Mouse (Mus musculus): ENCODE data around the gene Ppp1r12b.

Gene Ppp1r12b

DNA sequence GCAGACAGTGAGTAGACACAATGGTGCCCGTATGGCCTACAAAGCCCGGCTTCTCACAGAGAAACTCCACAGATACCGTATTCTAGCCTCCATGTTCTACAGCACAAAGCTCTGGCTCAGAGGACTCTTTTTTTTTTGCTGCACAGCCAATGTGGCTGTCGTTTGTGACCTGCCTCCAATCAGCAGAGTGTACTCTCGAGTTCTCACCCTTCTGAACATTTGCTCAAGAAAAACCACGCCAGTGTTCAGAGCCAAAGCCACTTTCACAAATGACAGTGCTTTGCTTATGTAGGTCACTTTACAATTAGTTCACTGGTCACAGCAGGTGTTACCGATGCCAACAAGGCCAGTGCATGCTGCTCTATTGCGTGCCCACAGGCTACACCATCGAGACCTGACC is 107.9 kb downstream of the Ppp1r12b start:
- peak; percentile 89 to 90 for DNase-seq

DNA sequence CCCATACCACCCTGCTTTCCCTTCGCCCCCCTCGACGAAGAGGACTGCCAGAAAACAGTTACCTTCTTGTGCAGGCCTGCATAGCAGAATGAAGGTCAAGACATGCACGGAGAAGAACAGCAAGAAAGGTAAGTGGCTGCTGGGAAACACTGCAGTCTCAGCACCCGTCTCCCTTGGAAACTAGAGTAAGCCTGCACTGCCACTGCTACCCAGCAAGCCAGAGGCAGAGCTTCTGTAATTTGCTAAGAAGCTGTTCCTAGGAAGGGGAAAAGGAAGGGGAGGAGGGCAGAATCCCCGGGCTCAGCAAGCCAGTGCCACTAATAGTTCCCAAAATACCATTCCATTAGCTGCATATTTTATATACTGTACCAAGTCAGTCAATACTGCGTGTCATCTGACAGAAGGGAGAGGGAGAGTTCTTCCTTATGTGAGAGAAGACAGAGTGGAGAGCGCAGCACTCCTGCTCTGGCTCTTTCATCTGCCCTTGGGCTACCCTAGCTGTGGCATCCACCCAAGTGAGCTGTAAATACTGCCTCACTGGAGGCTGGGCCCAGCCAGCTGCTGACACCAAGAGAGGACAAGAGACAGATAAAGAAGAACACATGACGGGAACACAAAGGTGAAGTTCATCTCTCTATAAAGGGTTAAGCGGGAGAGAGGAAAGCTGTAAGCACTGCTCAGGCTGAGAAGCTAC is 109.3 kb downstream of the Ppp1r12b start:
- DNase-seq = peak; percentile 56 to 61

DNA sequence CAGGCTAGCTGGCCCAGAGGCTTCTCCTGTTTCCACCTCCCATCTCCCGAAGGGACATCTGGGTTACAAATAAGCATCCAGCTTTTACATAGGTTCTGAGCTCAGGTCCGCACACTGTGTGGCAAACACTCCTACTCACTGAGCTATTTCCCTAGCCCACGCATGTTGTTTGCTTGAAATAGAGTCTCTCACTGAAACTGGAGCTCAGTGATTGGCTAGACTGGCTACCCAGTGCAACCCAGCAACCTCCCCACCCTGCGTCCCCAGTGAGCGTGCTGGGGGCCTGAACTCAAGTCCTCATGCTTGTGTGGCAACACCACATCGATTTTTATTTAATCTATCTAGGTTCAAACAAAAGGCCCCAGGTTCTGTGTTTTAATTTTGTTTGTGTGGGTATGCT is 112.4 kb downstream of the Ppp1r12b start:
- DNase-seq = peak in 1 of 2 experiments; percentile 39

DNA sequence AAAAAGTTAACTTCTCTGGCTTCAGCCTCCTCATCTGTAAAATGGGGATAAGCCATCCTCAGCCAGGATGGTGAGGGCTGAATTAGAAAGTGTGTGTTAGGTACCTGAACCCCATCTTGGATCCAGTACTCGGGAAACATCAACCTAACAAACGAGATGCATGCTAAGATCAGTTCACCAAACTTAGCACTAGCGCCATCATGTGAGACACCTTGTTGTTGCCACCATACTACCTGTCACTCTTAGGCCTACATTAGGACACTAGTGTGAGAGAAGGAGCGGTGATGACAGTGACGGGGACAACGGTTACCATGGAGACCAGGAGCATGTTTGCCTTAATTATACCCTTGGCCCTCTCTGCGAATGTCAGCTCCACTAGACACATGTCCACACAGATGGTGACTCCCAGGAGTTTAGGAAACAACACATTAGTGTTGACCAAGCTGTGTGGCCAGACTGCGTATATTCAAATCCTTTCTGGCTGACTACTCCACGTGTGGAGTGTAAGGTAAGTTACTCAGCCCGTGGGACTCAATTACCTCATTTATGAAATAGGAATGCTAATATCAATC is 118.7 kb downstream of the Ppp1r12b start:
- DNase-seq = peak in 1 of 2 experiments; percentile 46

DNA sequence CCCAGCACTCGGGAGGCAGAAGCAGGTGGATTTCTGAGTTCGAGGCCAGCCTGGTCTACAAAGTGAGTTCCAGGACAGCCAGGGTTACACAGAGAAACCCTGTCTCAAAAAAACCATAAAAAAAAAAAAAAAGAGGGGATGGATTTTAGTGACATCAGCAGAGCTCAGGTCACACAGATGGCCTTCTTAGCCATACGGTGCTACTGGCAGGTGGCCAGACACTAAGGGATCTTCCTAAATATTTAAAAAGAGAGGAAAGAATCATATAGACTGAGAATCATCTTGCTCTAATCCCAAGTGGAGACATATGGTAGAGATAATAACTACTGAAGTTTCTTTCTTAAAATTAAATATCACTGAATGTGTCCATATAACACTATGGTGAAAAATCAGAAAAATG is 124.9 kb downstream of the Ppp1r12b start:
- peak; percentile 57 to 61 for DNase-seq

DNA sequence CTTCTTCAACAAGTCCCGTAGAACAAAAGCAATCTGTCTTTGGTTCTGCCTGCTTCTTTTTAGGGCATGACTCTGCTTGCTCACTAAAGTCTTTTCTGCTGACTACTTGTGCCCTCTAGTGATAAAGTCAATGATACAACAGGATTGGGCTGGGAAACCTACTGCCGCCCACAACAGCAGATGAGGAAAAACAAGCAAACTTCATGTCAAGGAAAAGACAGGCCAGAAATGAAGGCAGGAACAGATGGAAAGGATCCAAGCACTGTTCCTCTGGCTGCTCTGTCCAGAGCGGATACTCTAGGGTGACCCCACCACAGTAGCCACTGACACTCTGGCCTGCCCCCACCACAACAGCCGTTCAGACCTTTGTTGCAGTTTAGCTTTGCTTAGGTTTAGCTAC is 126.1 kb downstream of the Ppp1r12b start:
- peak; percentile 56 to 68 for DNase-seq

DNA sequence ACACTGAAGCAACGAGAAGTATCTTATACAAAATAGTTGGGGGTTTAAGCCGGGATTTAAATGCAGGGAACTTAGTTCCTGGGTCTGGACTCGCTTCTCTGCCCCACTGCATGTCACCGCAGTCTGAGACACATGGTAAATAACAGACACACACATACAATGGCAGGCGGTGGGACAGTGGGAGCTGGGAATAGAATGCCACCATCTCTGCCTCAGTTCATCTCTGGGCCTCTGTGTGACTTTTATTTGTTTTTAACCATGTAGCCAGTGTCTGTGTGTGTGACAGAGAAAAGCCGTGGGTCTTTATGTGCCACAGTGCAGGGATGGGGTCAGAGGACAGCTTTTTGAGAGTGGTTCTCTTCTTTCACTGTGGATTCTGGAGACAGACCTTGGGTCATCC is 130.8 kb downstream of the Ppp1r12b start:
- DNase-seq = no peak

DNA sequence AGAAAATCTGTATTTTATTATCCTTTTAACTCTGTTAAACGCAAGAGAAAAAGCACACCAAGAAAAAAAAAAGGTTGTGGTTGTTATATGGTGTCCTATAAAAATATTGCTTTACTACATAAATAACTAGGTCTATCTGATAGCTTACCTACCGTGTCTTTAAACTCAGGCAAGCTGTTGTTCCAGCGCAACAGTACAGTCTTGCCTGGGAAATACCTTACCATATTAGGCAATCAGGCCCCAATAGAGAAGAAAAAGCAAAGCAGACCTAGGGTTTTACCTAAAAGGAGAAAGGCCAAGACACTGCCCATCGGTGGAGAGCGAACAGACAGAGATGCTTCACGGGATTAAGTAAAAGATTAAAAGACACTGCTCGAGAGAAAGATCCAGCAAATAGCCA is 131.9 kb downstream of the Ppp1r12b start:
- no peak for DNase-seq

DNA sequence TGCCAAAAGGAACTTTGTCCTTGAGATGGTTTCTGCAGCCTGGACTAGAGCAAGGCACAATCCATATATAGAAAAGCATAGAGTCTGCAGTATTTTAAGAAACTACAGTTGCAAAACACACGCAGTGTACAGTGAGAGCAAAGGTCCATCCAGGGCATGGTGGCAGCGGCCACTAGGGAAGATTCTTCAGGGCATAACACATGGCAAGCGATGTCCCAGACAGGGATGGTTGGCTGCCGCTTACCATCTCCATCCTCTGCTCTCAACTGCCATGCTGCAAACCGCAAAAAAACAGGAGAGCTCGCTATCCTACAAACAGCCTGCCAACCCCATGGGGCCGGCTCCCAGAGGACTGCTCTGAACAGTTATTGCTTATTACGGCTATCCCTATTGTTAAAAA is 132.4 kb downstream of the Ppp1r12b start:
- peak; percentile 30 to 47 for DNase-seq

DNA sequence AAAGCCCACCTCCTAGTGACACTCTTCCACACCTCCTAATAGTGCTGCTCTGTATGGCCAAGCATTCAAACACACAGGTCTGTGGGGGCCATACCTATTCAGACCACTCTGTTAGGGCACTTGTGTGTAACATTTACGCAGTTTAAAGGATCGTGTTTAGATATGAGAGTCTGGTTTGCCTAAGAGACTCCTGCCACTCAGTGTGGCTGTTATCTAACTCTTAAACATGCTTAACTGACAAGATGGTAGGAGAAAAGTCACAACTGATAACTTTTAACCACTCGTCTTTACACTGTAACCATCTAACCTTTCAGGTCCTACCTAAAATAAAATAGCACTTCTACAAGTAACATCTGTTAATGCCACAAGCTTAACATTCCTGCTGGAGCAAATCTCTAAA is 134.9 kb downstream of the Ppp1r12b start:
- no peak for DNase-seq

DNA sequence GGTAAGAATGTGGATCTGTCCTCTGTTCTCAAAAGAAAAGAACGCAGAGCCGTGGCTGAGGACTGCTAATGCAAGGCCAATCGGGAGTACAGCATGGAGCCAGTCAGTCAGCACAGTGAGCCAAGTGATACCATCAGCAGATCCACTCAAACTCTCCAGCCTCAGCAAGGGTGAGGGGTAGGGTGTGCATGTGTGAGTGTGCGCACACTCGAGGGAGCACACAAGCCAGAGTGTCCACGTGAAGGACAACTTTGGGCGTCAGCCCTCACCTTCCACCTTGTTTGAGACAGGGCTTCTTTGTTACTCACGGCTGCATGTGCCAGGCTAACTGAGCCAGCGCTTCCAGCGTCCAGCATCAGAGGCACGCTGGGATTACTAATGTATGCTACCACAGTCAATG is 136.5 kb downstream of the Ppp1r12b start:
- DNase-seq = no peak

DNA sequence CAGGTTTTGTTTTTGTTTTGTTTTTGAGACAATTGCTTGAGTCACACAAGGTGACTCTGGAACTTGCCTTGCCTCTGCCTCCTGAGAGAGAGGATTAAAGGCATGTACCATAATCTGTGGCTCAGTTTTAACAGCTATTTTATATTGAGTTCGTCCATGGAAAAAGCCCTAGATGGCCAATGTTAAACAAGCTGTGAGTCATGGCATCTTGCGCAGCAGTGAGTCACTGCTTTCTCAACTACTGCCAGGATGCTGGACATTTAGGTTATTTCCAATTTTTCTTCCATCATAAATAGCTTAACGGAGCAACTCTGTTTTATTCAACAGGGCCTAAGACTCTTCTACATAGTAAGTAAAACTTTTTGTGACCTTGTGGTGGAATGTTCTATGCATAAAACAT is 137.0 kb downstream of the Ppp1r12b start:
- DNase-seq = no peak

DNA sequence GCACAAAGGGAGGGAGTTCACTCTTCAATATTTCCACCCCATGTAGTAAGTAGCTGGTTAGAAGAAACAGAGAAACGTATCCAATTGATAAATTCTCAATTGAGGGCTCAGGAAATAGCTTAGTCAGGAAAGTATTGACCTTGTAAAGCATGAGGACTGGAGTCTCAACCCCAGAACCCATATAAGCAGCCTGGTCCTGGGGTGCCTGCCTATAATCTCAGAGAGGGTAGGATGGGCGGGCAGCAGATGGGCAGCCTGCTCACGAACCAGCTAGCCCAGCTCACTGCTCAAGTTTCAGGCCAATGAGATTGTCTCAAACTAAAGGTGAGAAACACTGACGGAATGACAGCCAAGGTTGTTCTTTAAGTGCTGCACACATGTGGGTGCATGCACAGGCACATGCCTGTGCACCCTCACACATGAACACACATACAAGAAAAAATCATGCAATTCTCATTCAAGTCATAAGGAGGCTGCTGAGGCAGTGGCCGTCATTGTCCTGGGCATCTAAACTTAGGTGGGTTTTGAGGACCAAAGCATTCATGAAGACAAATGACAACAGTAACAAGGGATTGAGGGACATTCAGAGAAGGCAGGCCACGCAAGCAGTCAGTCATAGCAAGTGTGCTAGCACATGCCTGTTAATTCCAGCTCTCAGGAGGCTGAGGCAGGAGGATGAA is 137.7 kb downstream of the Ppp1r12b start:
- DNase-seq = no peak

DNA sequence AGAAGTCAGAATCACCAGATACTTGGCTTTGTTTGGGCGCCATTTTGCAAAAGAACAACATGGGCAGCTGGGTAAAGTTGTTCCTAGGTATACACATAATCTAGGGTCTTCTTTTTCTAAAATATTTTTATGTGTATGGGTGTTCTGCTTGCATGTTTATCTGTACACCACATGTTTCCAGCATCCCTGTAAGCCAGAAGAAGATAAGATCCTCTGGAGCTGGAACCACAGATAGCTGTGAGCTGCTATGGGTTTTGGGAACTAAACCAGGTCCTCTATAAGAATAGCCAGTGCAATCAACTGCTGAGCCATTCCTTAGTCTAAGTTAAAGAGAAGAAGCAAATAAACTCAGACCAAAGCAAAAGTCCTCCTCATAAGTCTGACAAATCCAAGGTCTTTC is 138.6 kb downstream of the Ppp1r12b start:
- DNase-seq = no peak

DNA sequence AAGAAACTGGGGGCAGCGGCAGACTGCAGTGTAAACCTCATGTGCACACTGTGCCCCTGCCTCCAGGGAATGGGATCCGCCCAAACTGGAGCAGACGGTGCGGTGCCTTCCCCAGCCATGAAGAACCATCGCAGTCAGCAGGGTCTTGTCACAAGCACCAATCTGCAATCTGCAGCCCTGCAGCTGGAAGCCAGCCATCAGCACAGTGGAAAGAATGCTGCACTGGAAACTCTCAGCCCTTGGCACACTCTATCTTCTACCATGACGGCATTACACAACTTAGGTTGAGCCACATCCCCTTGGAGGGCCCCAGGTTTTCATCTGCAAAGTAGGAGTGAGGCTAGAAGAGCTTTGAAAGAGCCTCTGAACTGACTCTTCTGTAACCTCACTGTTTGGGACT is 139.1 kb downstream of the Ppp1r12b start:
- peak; percentile 69 to 81 for DNase-seq

DNA sequence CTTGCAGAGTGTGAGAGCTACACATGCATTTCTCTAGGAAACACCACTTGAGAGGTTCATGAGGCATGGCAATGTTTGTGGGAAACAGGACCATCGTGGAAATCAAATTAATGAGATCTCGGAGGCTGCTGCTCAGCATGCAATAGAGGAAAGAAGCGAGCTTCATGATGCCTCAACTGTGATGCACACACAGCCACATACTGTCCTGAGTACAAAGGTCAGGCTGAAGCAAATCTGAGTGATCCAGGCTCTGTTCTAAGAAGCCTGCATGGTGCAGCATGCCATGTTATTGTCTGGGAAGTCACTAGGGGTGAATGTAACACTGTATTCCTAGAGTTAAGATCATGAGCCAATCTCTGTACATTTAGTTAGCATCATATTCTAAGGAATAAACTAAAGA is 140.0 kb downstream of the Ppp1r12b start:
- DNase-seq = no peak

DNA sequence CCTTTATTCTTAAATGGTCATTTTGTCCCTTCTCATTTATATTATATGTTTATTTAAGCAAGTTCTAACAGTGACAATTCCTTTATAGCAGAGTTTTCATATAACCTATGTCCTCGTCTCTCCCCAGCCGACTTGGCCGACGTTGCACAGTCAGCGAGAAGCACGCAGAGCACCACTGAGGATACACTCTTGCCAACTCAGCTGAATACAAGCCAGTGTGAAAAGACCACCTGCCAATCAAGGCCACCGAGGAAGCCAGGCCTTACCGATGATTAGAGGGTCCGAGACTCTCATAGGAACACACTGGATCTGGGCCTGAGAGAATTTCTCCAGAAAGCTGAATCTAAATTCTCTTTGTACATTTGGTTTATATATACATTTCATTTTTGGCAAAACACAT is 150.3 kb downstream of the Ppp1r12b start:
- DNase-seq = peak; percentile 58 to 70

DNA sequence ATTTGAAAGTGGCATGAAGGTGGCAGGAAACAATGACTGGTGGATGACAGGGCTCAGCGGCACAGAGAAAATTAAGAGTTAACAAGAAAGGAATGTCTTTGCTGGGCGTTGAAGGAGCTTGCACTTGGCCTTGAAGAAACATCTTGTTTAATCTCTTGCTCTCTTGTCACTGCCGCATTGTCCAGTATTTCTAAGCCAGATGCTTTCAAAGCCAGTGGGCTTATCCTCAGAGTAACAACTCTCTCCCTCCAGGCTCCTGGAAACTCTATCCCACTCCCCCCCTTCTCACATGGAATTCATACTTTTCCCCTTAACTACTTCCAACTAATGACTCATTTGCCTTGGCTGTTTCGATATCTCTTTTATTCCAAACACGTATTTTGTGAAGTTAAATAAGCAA is 151.4 kb downstream of the Ppp1r12b start:
- no peak for DNase-seq

DNA sequence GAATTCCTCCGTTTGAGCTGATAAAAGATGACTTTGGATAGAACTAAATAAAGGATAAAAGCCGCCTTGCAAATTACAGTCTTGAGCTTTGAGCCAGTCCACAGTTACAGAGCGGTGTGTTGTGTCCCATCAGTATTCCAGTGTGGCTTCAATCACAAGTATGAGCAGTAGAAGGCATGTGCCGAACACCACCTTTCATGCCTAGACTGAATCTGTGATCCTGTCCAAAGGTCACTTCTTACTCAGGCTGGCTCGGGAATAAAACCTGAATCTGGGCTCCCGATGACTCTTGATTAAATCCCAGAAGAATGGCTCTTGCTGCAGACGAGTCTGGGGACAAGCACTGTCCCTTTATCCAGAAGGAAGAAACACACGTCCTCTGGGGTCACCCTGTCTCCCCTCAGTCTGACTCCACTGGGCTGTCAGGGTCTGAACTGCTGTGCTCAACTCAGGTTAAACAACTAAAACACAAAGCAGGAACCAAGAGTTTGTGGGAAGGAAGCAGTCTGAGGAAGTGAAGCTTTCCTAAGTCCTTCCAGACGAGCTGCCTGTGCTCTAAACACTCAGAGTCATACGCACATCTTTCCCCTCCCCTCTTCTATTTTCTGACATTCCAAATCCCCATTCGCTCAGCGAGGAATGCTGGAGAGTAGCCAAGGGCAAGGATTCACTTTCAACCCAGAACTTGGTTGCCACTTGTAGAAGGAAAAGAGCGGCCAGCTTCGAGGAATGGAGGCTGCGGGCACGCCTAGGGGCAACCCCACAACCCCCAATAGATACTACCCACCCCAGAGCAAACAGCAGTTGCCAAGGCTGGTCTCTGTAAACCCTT is 152.2 kb downstream of the Ppp1r12b start:
- peak; percentile 53 to 58 for DNase-seq

DNA sequence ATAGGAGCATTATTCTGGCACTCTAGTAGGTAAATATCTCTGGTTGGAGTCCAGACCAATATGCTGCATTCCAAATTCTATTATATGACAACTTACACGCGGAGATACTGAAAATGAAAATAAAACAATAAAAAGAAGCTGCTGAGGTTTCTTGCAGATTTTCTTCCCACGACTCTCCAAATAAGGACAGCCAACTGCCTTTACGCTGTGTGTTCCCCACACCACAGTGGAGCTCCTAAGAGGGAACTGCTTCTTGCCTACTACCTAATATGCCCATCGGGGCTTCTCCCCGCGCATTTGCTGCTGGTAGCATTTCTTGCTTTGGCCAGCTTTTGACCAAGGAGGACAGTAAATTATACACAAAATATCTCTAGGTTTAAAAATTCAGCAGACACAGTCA is 154.0 kb downstream of the Ppp1r12b start:
- no peak for DNase-seq

DNA sequence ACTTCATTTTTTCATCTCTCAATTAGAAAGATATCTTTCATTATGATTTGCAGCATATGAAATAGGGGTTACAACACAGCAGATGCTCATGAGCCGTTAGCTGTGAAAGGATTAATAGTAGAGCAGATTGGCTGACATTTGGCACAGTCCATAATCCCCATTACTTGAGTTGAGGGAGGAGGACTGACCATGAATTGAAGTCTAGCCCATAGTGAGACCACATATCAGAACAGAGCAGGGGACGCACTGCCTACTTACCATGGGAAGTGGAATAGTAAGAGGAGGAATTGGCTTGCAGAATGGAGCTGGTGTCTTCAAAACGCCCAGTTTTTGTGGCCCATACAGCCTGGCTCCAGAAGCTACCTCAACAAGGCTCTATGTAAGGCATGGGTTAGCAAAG is 159.2 kb downstream of the Ppp1r12b start:
- DNase-seq = peak; percentile 63 to 65

DNA sequence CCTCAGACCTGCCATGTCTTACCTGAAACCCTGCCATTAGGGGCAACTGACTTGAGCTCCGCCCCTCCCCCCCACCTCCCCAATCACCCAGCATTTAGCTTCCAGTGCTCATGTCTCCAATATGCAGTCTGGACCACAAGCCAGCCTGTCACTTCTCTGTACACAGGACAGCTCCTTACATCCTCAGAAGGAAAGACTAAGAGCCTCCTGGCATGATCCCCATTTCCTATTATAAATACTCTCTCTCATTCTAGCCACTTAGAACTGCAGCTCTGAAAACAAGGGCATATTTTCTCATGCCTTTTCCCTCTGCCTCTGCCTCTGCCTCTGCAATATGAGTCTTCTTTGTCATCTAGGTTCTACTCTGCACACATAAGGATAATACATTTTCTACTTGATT is 159.7 kb downstream of the Ppp1r12b start:
- DNase-seq = peak; percentile 22 to 31

DNA sequence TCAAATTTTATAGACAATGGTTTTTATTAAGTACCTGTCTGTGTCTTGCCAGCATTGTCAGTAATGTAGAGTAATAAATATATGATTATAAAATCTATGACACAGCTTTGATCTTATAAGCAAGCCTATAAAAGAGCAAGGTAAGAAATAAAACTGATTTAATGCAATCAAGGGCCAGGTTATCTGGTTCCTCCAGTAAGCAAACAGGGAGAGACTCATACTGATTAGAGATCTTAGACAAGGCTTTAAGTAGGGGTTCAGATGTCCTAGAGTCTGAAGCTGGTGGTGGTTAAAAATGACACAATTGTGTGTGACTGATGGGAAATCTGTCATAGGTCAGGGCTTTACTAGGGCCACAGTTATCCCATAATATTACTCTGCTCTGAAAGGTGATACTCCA is 164.3 kb downstream of the Ppp1r12b start:
- no peak for DNase-seq

All from cerebellum, postnatal 10 days (tissue).